Mouse (Mus musculus): ENCODE data around the gene Nfe2l1.
"Not testable (repeated sequence)": the region's sequence is repeated elsewhere in the genome, so short reads cannot be mapped to it uniquely, and the experiment has no call there.

GRCm38 (mm10) chr11:96778061-96778627 lies 51.6 kb downstream of the Nfe2l1 start:
- TF ChIP-seq CTCF (IDR thresholded peaks at IDR 0.05); EP300 (IDR thresholded peaks at IDR 0.05; ENCODE audit: insufficient read depth, low read depth, low read length); POLR2A (IDR thresholded peaks at IDR 0.05; ENCODE audit: insufficient read depth, low read depth, low read length): not testable (repeated sequence)
